Mouse (Mus musculus) embryonic stem cell, embryonic (primary cell): ENCODE results near the gene March5.

ENCODE experiments used
- CTCF ChIA-PET, 4 experiments: fragments of 300-600 bp in 2 of 4; fragments of 350-600 bp in 2 of 4; sonication (Branson Sonifier 250); formaldehyde crosslinking; loops; one replicate each; lab custom pipeline; 2022; ENCODE audit warnings: inconsistent platforms in 2 of 4; lab: Charles Lee
- POLR2A ChIA-PET, 4 experiments: fragments of 300-600 bp in 2 of 4; fragments of 350-600 bp in 2 of 4; sonication (Branson Sonifier 250); formaldehyde crosslinking; loops; one replicate each; lab custom pipeline; 2022; ENCODE audit warnings: antibody characterized with exemption in 4 of 4, inconsistent platforms in 1 of 4; lab: Charles Lee

March5 gene

DNA sequence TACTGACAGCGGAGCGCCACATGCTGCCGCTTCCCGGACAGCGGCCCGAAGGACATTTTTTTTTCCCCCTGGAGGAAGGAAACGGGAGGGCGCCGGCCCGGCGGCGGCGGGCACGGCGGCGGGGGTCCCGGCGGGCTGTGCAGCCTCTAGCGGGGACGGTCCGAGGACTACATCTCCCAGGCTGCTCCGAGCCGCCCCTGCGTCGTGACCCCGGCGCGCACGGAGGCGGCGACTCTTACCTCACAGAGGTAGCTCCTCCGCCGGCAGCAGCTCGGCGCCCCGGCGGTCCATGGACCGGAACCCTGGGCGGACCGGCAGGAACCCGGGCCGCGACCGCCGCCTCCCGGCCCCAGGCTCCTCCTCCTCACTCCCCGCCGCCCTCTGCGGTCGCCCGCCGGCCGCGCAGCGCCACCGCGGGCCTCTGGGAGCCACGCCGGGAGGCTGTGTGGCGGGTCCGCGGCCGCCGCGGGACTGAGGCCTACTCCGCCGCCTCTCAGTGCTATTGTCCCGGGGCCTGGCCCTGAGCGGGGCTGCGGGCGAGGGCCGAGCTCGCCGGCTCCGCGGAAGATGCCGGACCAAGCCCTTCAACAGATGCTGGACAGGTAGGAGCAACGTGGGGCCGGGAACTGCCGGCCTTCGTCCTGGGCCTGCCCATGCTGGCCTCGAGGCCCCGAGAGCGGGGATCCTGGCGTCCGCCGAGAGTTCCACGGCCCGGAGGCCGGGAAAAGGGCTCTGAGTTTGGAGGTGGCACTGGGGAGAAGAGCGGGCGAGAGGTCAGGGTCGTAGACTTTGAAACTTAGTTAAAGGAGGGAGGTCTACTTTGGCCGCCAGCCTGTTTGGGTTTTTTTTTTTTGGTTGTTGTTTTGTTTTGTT is at the start of gene March5:
TSS of gene March5 (plus strand) at position 241 of the 873 bp plus-strand sequence.
- ChIA-PET CTCF (interaction anchor here in 3 of 4 experiments (0.8 to 1.0 kb wide), 3 partner anchors 127 to 148 kb away, joined by 3 to 5 read pairs (median 3); no protein-coding TSS in a partner anchor), POLR2A (interaction anchor here in 3 of 4 experiments (0.5 to 3.0 kb wide), 23 partner anchors 8 to 1054 kb away, joined by 3 to 9 read pairs (median 4); partner anchors contain the start of genes Btaf1 (in 1 of the 3), Kif11 (in 1 of the 3) and Tnks2 (in 1 of the 3))

DNA sequence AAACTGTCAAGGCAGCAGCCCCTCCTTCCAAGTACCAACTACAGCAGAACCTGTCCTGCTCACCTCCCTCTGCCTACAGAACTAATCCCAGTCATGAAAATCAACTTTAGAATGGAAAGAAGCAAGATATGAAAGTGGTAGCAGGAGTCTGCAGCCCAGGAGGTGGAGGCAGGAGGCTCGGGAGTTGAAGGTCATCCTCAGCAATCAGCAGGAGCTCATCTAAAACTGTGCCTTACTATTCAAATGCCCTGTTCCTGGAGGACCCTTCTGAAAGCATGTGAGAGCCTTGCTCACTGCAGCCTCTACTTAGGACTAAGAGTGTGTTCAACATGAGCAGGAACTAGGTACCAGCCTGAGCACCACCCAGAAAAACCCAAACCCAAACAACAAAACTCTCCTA is 35.2 kb upstream of the March5 start:
- ChIA-PET CTCF (interaction anchor here in 1 of 4 experiments (1.2 kb wide), 1 partner anchor 38 kb away, joined by 4 read pairs; no protein-coding TSS in a partner anchor), POLR2A (interaction anchor here in 1 of 4 experiments (0.6 to 1.4 kb wide), 3 partner anchors 9 to 81 kb away, joined by 3 to 7 read pairs (median 6); no protein-coding TSS in a partner anchor)

DNA sequence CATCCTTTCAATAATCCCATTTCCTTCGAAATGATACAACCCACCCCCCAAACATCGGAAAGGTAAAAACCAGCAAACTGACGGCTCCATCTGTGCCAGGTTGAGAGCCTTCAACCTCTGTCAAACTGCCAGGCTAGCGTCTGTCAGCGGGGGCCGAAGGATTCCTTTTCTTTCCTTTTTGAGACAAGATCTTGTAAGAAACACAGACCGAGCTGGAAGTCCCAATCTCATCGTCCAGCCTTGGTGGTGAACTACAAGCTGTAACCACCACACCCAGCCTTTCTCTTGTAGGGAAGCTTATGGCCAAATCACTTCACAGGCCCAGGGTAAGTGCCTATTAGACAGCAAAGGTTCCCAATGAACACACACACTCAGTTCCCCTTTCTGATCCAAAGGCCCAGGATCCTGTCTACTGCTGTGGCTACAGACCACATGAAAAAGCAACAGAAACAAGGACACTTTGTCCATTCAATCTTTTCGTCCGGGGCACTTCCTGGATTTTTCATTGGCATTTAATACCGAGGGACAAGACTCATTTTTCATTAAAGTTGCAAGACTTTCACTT is 34.7 kb upstream of the March5 start:
- ChIA-PET CTCF (interaction anchor here in 2 of 4 experiments (1.0 to 1.2 kb wide), 2 partner anchors 37 to 77 kb away, joined by 3 to 4 read pairs; no protein-coding TSS in a partner anchor), POLR2A (interaction anchor here in 1 of 4 experiments (0.6 to 1.4 kb wide), 4 partner anchors 9 to 80 kb away, joined by 3 to 7 read pairs (median 4); partner anchors contain the start of gene March5)

DNA sequence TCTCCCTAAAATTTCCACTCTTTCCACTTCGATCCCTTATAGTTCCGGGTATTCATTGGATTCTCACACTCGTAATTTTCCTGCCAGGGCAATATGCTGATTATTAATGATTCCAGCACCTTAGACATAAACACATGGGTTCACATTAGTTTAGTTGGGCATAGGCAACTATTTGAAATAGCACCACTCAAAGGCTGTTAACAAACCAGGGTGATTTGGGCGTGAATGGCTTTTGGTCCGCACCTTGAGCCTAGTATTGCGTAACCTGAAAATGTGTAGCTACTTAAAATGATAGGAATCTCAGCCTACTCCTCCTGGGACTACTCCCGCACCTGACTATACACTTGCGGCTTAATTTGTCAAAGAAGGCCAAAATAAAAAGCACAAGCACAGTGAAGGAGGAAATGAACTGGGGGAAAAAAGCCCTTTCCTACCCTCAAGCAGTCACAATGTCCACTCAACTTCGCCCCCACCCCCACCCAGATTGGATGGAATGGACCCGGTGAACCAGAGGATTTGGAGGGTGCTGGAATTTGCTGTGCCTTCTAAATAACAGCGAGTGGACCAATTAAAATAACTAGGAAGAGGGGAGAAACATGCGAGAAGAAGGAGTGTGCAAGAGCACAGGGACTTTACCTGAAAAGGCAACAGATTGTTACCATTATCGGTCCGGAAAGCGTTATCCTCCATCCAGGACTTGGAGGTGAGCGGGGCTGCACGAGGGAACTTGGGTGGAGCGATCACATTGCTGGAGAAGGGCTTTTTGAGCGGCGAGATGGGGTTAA is 33.8 kb upstream of the March5 start:
- ChIA-PET CTCF (interaction anchor here in 2 of 4 experiments (1.0 to 1.2 kb wide), 2 partner anchors 37 to 78 kb away, joined by 3 to 4 read pairs; no protein-coding TSS in a partner anchor), POLR2A (interaction anchor here in 1 of 4 experiments (0.6 to 1.4 kb wide), 3 partner anchors 34 to 50 kb away, joined by 3 to 4 read pairs (median 3); partner anchors contain the start of gene March5)

DNA sequence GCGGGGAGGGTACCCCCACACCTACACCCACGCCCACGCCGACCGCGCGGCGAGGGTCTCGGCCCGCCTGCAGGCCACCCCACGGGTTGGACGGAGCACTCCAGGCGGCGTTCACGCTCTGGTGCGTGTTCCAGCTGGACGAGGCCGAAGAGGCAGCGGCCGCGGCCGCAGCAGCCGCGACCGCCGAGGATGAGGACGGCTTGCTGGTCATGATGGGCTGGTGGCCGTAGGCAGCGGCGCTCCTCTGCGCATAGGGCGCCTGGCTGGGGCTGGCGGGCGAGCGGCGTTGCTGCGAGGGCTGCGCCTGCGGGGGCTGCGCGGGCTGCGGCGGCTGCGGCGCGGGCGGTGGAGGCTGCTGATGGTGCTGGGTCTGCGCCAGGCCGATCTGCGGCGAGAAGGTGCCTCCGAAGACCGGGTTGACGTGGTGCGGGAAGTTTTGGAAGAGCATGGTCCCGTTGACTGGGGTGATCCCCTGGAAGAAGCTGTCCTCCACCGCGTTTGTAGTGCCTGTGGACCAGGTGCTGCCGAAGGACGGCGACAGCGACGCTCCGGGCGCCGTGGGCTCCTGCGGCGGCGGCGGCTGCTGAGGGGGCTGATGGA is 33.1 kb upstream of the March5 start:
- ChIA-PET POLR2A (interaction anchor here in 3 of 4 experiments (0.6 to 1.6 kb wide), 5 partner anchors 22 to 64 kb away, joined by 3 to 4 read pairs (median 4); partner anchors contain the start of gene March5 (in 1 of the 3)), CTCF (no interaction called here)

DNA sequence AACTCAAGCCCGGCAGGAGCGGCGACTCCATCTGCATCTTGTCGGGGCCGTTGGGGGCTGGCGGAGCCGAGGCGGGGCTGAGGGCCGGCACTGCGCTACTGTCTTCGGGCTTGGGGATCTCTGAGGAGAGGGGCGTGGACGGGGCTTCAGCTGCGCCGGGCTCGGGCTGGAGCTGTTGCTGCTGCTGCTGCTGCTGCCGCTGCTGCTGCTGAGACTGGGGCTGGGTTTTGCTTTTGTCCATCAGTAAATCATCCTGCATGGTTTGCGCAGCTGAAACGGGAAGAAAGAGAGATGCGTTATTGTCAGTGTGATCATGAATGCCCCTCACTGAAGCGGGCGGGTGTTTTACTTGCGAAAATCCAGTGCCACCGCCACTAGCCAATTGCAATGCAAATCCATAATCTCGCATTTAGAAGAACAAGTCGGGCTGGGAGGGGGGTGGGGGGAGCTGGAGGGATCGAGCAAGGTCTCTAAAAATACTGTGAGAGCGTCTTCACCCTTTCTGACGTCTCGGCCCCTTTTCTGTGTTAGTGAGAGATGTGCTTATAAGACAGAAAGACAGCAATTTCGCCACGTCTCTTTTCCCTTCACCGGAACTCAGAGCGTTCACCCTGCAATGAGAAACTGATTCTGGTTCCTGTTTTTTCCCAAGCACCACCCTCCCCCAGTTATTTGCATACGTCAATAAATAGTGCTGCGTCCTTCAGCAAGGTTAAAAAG is 32.5 kb upstream of the March5 start:
- POLR2A ChIA-PET = interaction anchor here in 3 of 4 experiments (0.6 to 1.6 kb wide), 10 partner anchors 21 to 438 kb away, joined by 3 to 4 read pairs (median 3); partner anchors contain the start of gene March5 (in 1 of the 3)
- CTCF ChIA-PET = interaction anchor here in 1 of 4 experiments (0.5 kb wide), 1 partner anchor 636 kb away, joined by 5 read pairs; no protein-coding TSS in a partner anchor

DNA sequence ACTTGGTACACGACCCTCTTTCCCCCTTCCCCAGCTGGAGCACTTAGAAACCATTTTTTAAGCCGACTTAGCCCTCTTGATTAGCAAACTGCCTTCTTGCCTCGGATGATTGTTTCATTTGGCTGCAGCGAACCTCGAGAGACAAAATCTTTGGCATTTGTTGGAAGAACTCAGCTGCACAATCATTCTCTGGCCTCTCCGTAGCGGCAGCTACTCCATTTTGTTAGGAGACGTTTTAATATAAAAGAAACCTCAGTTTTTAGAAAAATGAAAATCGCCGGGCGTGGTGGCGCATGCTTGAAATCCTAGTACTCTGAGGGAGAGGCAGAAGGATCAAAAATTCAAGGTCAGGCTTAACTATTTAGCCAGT is 31.9 kb upstream of the March5 start:
- ChIA-PET CTCF (interaction anchor here in 1 of 4 experiments (0.5 kb wide), 1 partner anchor 637 kb away, joined by 5 read pairs; no protein-coding TSS in a partner anchor), POLR2A (interaction anchor here in 3 of 4 experiments (0.5 to 1.6 kb wide), 7 partner anchors 32 to 437 kb away, joined by 3 to 5 read pairs (median 3); partner anchors contain the start of gene March5 (in 1 of the 3))

DNA sequence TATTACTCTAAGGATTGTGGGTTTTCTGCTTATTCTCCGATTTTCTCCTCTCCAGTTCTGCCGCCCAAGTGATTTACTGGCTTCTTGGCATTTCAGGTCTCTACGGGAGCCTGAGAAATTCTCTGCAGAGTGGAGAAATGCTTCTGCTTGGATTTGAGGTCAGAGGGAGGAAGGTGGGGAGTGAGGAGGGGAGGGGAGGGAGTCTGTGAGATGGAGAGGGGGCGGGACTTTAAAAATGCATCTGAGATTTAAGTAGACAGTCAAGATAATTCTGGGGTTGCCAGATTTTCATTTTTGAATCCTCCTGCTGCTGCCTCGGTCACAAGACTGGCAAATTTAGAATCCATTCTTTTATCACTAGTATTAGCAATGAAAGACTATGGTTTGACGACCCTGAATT is 31.4 kb upstream of the March5 start:
- CTCF ChIA-PET = no interaction called here
- POLR2A ChIA-PET = interaction anchor here in 2 of 4 experiments (0.5 to 1.6 kb wide), 4 partner anchors 31 to 114 kb away, joined by 3 to 5 read pairs (median 4); partner anchors contain the start of gene March5 (in 1 of the 2)

DNA sequence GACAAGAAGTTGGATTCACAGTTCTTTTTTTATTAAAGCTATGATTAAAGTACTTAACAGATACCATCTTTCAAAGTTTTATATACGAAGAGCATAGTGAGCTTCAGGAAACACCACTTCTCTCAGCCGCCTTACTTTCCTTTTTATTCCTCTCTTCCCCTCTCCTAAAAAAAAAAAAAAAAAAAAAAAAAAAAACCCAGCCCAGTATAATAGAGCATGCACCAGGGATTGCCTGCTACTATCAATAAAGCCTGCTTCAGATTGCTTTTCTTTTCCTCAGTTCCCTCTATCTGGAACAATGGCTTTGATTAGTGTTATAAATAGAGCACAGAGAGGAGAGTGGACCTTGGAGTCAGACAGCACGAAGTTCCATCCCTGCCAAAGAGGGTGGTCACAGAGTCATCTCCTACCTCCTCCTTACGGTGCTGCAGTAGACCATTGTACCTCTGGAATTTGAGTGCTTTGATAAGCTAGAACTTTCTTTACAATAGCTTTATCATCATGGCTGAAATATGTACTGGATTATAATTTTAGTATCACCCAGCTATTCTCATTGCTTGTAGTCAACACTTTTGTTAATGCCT is 30.4 kb upstream of the March5 start:
- POLR2A ChIA-PET = interaction anchor here in 2 of 4 experiments (0.6 to 1.1 kb wide), 2 partner anchors 14 to 36 kb away, joined by 3 to 4 read pairs; no protein-coding TSS in a partner anchor
- CTCF ChIA-PET = interaction anchor here in 1 of 4 experiments (0.7 kb wide), 1 partner anchor 111 kb away, joined by 7 read pairs; no protein-coding TSS in a partner anchor

DNA sequence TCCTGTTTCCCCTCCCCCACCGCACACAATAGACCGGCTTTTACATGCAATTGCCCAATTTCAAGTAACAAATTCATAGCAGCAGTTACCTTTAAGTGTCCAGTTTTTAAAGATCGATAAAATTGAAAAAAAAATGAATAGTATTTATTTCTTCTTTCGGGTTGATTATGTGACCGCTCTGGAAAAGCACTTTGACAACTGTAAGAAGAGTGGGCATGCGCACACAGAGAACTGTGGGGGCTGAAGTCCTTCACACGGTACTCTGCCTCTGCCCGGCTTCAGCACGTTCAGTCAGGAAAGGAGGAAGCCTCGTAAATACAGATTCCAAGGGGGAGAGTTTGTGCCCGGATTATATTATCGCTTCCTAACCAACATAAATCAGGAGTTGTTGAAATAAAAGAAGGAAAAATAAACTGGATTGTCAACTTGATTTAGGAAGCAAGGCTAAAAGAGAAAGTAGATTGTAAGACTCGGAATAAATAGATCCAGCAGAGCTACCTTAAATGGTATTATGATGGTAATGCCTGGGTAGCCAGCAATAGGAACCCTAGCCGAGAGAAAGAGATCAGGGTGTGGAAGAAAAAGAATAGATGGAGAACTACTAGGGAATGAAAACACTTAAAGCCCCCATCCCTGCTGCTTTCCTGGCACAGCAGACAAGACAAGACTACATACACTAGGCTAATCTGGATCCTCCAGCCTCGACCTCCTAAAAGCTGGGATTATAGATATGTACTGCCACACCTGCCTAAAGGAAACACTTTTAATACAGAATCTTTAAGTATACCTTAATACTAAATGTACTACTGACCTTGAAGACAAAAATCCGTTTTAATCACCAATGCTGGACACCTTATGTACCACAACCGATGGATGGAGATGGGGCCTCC is 29.3 kb upstream of the March5 start:
- CTCF ChIA-PET = no interaction called here
- POLR2A ChIA-PET = interaction anchor here in 1 of 4 experiments (1.1 kb wide), 1 partner anchor 13 kb away, joined by 3 read pairs; no protein-coding TSS in a partner anchor

DNA sequence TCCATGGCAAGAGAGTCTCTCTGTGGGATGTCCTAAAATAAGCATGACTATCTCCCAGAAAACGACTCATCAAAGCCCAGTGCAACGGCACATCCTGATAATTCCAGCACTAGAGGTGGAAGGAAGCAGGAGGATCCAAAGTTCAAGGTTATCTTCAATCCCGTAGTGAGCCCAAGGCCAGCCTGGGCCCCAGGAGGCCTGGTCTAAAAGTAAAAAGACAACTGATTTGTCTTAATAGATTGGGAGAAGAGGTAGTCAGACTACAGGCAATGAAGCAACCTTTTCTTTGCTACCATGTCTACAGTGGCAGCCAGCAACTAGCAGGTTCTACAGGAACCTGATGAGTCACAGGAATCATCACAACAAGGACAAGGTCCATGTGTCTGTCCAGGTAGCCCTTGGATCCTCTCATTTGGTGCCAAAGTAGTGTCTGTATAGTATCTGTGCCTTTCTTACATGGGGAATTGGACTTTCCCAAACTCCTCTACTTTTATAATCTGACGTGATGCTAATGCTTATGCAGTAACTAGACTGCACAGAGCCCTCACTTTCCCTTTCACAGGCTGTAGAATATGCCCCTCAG is 18.9 kb upstream of the March5 start:
- ChIA-PET POLR2A (interaction anchor here in 1 of 4 experiments (0.6 kb wide), 1 partner anchor 27 kb away, joined by 3 read pairs; no protein-coding TSS in a partner anchor), CTCF (interaction anchor here in 2 of 4 experiments (0.7 to 1.0 kb wide), 3 partner anchors 21 to 43 kb away, joined by 3 to 4 read pairs (median 3); no protein-coding TSS in a partner anchor)

DNA sequence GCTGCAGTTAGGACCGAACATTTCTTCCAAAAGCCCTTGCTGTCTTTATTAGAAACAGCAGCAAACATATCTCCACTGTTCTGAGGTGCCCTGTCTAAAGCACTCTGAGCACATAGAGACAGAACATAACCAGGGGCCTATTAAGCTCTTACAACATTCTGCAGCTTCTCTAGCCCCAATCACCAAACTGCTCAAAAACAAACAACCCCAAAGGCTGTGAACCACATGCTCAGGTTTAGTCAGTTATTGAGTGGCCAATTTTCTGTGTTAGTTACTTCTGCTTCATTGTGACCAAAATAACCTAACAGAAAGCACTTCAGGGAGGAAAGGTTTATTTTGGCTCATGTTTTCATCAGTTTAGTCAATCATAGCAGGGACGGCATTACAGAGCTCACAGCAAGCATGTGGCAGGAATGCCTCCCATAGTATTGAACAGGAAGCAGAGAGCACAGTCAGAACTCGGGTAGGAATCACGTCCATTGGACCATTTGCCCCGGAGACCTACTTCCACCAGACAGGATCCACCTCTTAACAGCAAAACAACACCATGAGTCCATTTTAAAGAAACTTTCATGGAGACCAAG is 14.8 kb upstream of the March5 start:
- POLR2A ChIA-PET = interaction anchor here in 2 of 4 experiments (0.6 to 1.3 kb wide), 2 partner anchors 9 to 41 kb away, joined by 3 to 4 read pairs; no protein-coding TSS in a partner anchor
- CTCF ChIA-PET = interaction anchor here in 1 of 4 experiments (0.6 kb wide), 1 partner anchor 1884 kb away, joined by 7 read pairs; no protein-coding TSS in a partner anchor

DNA sequence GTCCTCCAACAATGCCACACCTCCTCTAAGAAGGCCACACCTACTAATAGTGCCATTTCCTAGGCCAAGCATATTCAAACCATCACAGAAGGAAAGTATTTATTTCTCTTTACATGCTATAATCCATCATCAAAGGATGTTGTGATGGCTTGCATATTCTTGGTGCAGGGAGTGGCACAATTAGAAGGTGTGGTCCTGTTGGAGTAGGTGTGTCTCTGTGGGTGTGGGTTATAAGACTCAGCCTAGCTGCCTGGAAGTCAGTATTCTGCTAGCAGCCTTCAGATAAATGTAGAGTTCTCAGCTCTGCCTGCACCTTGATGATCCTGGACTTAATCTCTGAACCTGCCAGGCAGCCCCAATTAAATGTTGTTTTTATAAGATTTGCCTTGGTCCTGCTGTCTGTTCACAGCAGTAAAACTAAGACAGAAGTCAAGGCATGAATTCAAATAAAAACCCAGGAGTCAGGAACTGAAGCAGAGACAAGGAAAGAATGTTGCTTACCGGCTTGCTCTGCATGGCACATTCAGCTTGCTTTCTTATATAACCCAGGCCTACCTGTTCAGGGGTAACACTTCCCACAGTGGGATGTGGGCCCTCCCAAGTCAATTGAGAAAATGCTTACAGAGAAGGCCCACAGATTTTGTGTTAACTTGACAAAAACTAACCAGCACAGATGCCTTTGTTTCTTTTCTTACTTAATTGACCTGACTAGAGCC is 9.0 kb upstream of the March5 start:
- CTCF ChIA-PET = no interaction called here
- POLR2A ChIA-PET = interaction anchor here in 2 of 4 experiments (1.0 to 1.4 kb wide), 4 partner anchors 8 to 60 kb away, joined by 3 to 7 read pairs (median 4); partner anchors contain the start of gene March5 (in 1 of the 2)
